Mouse (Mus musculus) heart, adult 8-10 months (tissue): ENCODE data around the gene Ccl8. TPM values are rescaled to one million over a fixed set of nuclear protein-coding genes. Genes with fewer than 3 reads are reported as not detected.

ENCODE experiments used
- total RNA-seq, 4 experiments: library from RNA; stranded (reverse); gene quantifications; 2 replicates each; pipeline ENCODE4 v1.2.4; 2022

The Ccl8 gene
- total RNA-seq, 4 experiments from 2014 or later: 0.60 to 1.4 (median 1.4) TPM; not detected in 1

Other genes starting within 250 kb of the Ccl8 start
- under 1 TPM in 1 of 4 experiments, not detected in 3; 0.08 TPM for gene Asic2, start 146.7 kb upstream of the Ccl8 start, total RNA-seq
- 1 to 10 TPM in 3 of 4 experiments, under 1 TPM in 1; 0.69 to 2.7 (median 1.7) TPM for gene Ccl2, start 79.6 kb upstream of the Ccl8 start, total RNA-seq
- not detected for gene Gm17268, start 76.6 kb upstream of the Ccl8 start, total RNA-seq
- gene Ccl7, start 69.5 kb upstream of the Ccl8 start, total RNA-seq: 1 to 10 TPM in 2 of 4 experiments, under 1 TPM in 1, not detected in 1; 0.57 to 1.3 (median 1.1) TPM
- gene Ccl11, start 57.4 kb upstream of the Ccl8 start, total RNA-seq: 1 to 10 TPM; 2.4 to 5.2 (median 3.8) TPM
- 1 to 10 TPM in 2 of 4 experiments, under 1 TPM in 1, not detected in 1; 0.57 to 3.5 (median 1.3) TPM for gene Ccl12, start 13.3 kb upstream of the Ccl8 start, total RNA-seq
- not detected for gene Ccl1, start 190.5 kb downstream of the Ccl8 start, total RNA-seq